Mouse (Mus musculus) adrenal gland, postnatal 10 days (tissue): ENCODE results near the gene Smg9. TPM values are rescaled to one million over a fixed set of nuclear protein-coding genes. Genes with fewer than 3 reads are reported as not detected.

Experiments used
- total RNA-seq, 2 experiments: library from RNA; stranded (reverse); gene quantifications; 2 replicates each; pipeline ENCODE4 v1.2.3; 2021

Gene Smg9
- total RNA-seq, 2 experiments from 2014 or later, result 19.5 to 24.1 TPM

Other genes with a start within 250 kb of the Smg9 start
- under 1 TPM; 0.61 to 0.69 TPM for gene Zfp114, start 224.6 kb upstream of the Smg9 start, total RNA-seq
- 10 to 100 TPM in 1 of 2 experiments, 1 to 10 TPM in 1; 9.1 to 11.1 TPM for gene Zfp111, start 188.2 kb upstream of the Smg9 start, total RNA-seq
- gene Zfp109, start 162.1 kb upstream of the Smg9 start, total RNA-seq, result 1 to 10 TPM; 2.5 to 2.8 TPM
- gene Zfp108, start 144.8 kb upstream of the Smg9 start, total RNA-seq, result 1 to 10 TPM; 2.0 to 3.5 TPM
- gene Zfp93, start 129.2 kb upstream of the Smg9 start, total RNA-seq, result 1 to 10 TPM; 4.1 to 4.8 TPM
- gene Zfp61, start 98.4 kb upstream of the Smg9 start, total RNA-seq, result 10 to 100 TPM in 1 of 2 experiments, 1 to 10 TPM in 1; 5.8 to 12.1 TPM
- 1 to 10 TPM; 2.7 to 6.4 TPM for gene Zfp94, start 83.0 kb upstream of the Smg9 start, total RNA-seq
- gene Tescl, start 65.7 kb upstream of the Smg9 start, total RNA-seq, result under 1 TPM; 0.36 to 0.42 TPM
- not detected for gene Lypd5, start 50.4 kb upstream of the Smg9 start, total RNA-seq
- 1 to 10 TPM; 4.2 to 5.4 TPM for gene Kcnn4, start 29.4 kb upstream of the Smg9 start, total RNA-seq
- gene Irgc1, start 52.7 kb downstream of the Smg9 start, total RNA-seq, result under 1 TPM in 1 of 2 experiments, not detected in 1; 0.27 TPM
- gene Plaur, start 62.9 kb downstream of the Smg9 start, total RNA-seq, result 1 to 10 TPM; 6.7 to 9.4 TPM
- gene Cadm4, start 82.4 kb downstream of the Smg9 start, total RNA-seq, result 1 to 10 TPM; 6.4 to 8.6 TPM
- 1 to 10 TPM; 6.0 to 9.1 TPM for gene Zfp428, start 107.4 kb downstream of the Smg9 start, total RNA-seq
- gene AC161166.1, start 112.8 kb downstream of the Smg9 start, total RNA-seq, result not detected
- gene Irgq, start 131.1 kb downstream of the Smg9 start, total RNA-seq, result 10 to 100 TPM; 17.6 to 23.3 TPM
- not detected for gene Pinlyp, start 146.5 kb downstream of the Smg9 start, total RNA-seq
- 10 to 100 TPM; 37.4 to 48.6 TPM for gene Xrcc1, start 146.7 kb downstream of the Smg9 start, total RNA-seq
- 10 to 100 TPM; 20.0 to 23.1 TPM for gene Ethe1, start 187.9 kb downstream of the Smg9 start, total RNA-seq
- gene Zfp575, start 188.0 kb downstream of the Smg9 start, total RNA-seq, result under 1 TPM; 0.54 to 0.73 TPM
- 1 to 10 TPM; 3.6 TPM for gene Phldb3, start 211.1 kb downstream of the Smg9 start, total RNA-seq
- gene Lypd3, start 236.9 kb downstream of the Smg9 start, total RNA-seq, result under 1 TPM; 0.24 to 0.27 TPM